Mouse (Mus musculus) forebrain, embryonic 12.5 days (tissue): ENCODE results near the gene Mttp. TPM values are rescaled to one million over a fixed set of nuclear protein-coding genes. Genes with fewer than 3 reads are reported as not detected.

Experiments
- ATAC-seq: fragments of 200-750 bp; cut with Nextera tagmentation; 2 replicates; pipeline ENCODE4 v1.8.0; 2017; ENCODE audit warnings: moderate TSS enrichment; ENCODE audit not compliant: low FRiP score
- H3K27ac ChIP-seq: fragments of 300-500 bp; sonication (generic); 2 replicates; pipeline ENCODE4 v1.5.1; 2016; ENCODE audit warnings: mild to moderate bottlenecking
- H3K27me3 ChIP-seq: fragments of 300-500 bp; sonication (generic); 2 replicates; pipeline ENCODE4 v1.6.1; 2016; ENCODE audit warnings: mild to moderate bottlenecking
- H3K36me3 ChIP-seq: fragments of 300-500 bp; sonication (generic); replicated peaks from 2 replicates; pipeline ENCODE4 v1.6.1; 2016; ENCODE audit warnings: mild to moderate bottlenecking
- H3K4me1 ChIP-seq: fragments of 300-500 bp; sonication (generic); 2 replicates; pipeline ENCODE4 v1.6.1; 2016
- H3K4me2 ChIP-seq: fragments of 300-500 bp; sonication (generic); 2 replicates; pipeline ENCODE4 v1.6.1; 2016; ENCODE audit warnings: mild to moderate bottlenecking, moderate library complexity
- H3K4me3 ChIP-seq: fragments of 300-500 bp; sonication (generic); replicated peaks from 2 replicates; pipeline ENCODE4 v1.5.1; 2016; ENCODE audit warnings: mild to moderate bottlenecking
- H3K9ac ChIP-seq: fragments of 300-500 bp; sonication (generic); 2 replicates; pipeline ENCODE4 v1.6.1; 2016; ENCODE audit warnings: mild to moderate bottlenecking
- H3K9me3 ChIP-seq: fragments of 300-500 bp; sonication (generic); 2 replicates; pipeline ENCODE4 v1.6.1; 2016
- WGBS: fragments of 180-500 bp; shearing (Covaris S2); methylation state at CpG from one replicate; pipeline ENCODE4 v1.1.7; 2016; 5-methylcytosine and 5-hydroxymethylcytosine counted together
- polyA plus RNA-seq: library from polyadenylated mRNA; unstranded; fragments of >200 nt; fragmentation: Nextera tagmentation; extraction: Ambion mirVana; gene quantifications from 2 replicates; pipeline ENCODE4 v1.2.1, GENCODE M21; 2016

Gene Mttp
- polyA plus RNA-seq, result 13.4 and 14.1 TPM in 2 replicates

GRCm38 (mm10) chr3:138144642-138145171, at the start of gene Mttp:
Gene Mttp, minus strand, starts transcription at chr3:138144968.
- Histone ChIP-seq H3K27me3 (no peaks in the 10 kb centered on the region), H3K4me2 (peak within 1 kb of the TSS; percentile 57), H3K9ac (peak within 1 kb of the TSS; percentile 50), H3K4me1 (peaks cover 4% of the 10 kb centered on the region; the same call in 1 of the 2 replicates), H3K27ac (peak within 1 kb of the TSS; percentile 99), H3K36me3 (peaks cover 7% of the 10 kb centered on the region), H3K9me3 (no peaks in the 10 kb centered on the region), H3K4me3 (peak within 1 kb of the TSS; percentile 67)
- peak; percentile 22; the same call in 1 of the 2 replicates for ATAC-seq
- WGBS, result 4% methylated on average over 8 of the region's 8 CpGs

GRCm38 (mm10) chr3:138193683-138194302, 49.0 kb upstream of the Mttp start, which contains the start of gene 4930579F01Rik:
Gene 4930579F01Rik, minus strand, starts transcription at chr3:138193825.
- no peaks in the 10 kb centered on the region for H3K36me3 ChIP-seq
- no peak within 1 kb of the TSS for H3K27ac ChIP-seq
- no peak within 1 kb of the TSS for H3K4me3 ChIP-seq
- H3K9me3 ChIP-seq, result no peaks in the 10 kb centered on the region
- H3K4me2 ChIP-seq, result no peak within 1 kb of the TSS
- H3K27me3 ChIP-seq, result no peaks in the 10 kb centered on the region
- no peak for ATAC-seq
- no peak within 1 kb of the TSS for H3K9ac ChIP-seq
- WGBS, result 79% methylated on average over 15 of the region's 15 CpGs
- peaks cover 3% of the 10 kb centered on the region for H3K4me1 ChIP-seq

GRCm38 (mm10) chr3:138192260-138192659, 47.5 kb upstream of the Mttp start:
- H3K27me3 ChIP-seq, result no peaks in the 10 kb centered on the region
- no peak overlapping the region for H3K9ac ChIP-seq
- ATAC-seq, result no peak
- H3K4me2 ChIP-seq, result no peak overlapping the region
- H3K4me3 ChIP-seq, result no peak overlapping the region
- 94% methylated on average over 7 of the region's 7 CpGs for WGBS
- no peaks in the 10 kb centered on the region for H3K9me3 ChIP-seq
- H3K27ac ChIP-seq, result no peak overlapping the region
- no peaks in the 10 kb centered on the region for H3K36me3 ChIP-seq
- H3K4me1 ChIP-seq, result no peaks in the 10 kb centered on the region

- 0 out of 2 replicates have a peak, but pooled peaks have one; percentile 45 for ATAC-seq
- H3K4me2 ChIP-seq, result no peak overlapping the region
- H3K27me3 ChIP-seq, result no peaks in the 10 kb centered on the region
- H3K27ac ChIP-seq, result no peak overlapping the region
- H3K9ac ChIP-seq, result no peak overlapping the region
- peaks cover 6% of the 10 kb centered on the region; the same call in 1 of the 2 replicates for H3K4me1 ChIP-seq
- no peaks in the 10 kb centered on the region for H3K36me3 ChIP-seq
- no peak overlapping the region for H3K4me3 ChIP-seq
- WGBS, result 92% methylated on average over 26 of the region's 26 CpGs
- H3K9me3 ChIP-seq, result no peaks in the 10 kb centered on the region
Observed at GRCm38 (mm10) chr3:138185995-138186930, 41.5 kb upstream of the Mttp start.

- no peaks in the 10 kb centered on the region for H3K9me3 ChIP-seq
- 82% methylated on average over 4 of the region's 4 CpGs for WGBS
- no peaks in the 10 kb centered on the region for H3K27me3 ChIP-seq
- no peak for ATAC-seq
- no peak overlapping the region for H3K9ac ChIP-seq
- H3K4me2 ChIP-seq, result no peak overlapping the region
- H3K27ac ChIP-seq, result no peak overlapping the region
- H3K36me3 ChIP-seq, result no peaks in the 10 kb centered on the region
- peaks cover 6% of the 10 kb centered on the region; the same call in 1 of the 2 replicates for H3K4me1 ChIP-seq
- H3K4me3 ChIP-seq, result no peak overlapping the region
Observed at GRCm38 (mm10) chr3:138185290-138185689, 40.5 kb upstream of the Mttp start.

GRCm38 (mm10) chr3:138183371-138183770, 38.6 kb upstream of the Mttp start:
- H3K4me2 ChIP-seq, result no peak overlapping the region
- H3K27ac ChIP-seq, result no peak overlapping the region
- no peaks in the 10 kb centered on the region for H3K27me3 ChIP-seq
- H3K9me3 ChIP-seq, result no peaks in the 10 kb centered on the region
- H3K36me3 ChIP-seq, result no peaks in the 10 kb centered on the region
- 92% methylated on average over 7 of the region's 7 CpGs for WGBS
- H3K4me3 ChIP-seq, result no peak overlapping the region
- no peak for ATAC-seq
- no peak overlapping the region for H3K9ac ChIP-seq
- H3K4me1 ChIP-seq, result peaks cover 6% of the 10 kb centered on the region; the same call in 1 of the 2 replicates

GRCm38 (mm10) chr3:138182019-138182418, 37.3 kb upstream of the Mttp start:
- 83% methylated on average over 2 of the region's 2 CpGs for whole genome bisulfite sequencing
- Histone ChIP-seq H3K27ac (no peak overlapping the region), H3K9me3 (no peaks in the 10 kb centered on the region), H3K36me3 (no peaks in the 10 kb centered on the region), H3K4me2 (no peak overlapping the region), H3K9ac (no peak overlapping the region), H3K27me3 (no peaks in the 10 kb centered on the region), H3K4me1 (peaks cover 6% of the 10 kb centered on the region; the same call in 1 of the 2 replicates), H3K4me3 (no peak overlapping the region)
- no peak for ATAC-seq

GRCm38 (mm10) chr3:138175551-138175950, 30.8 kb upstream of the Mttp start:
- H3K9me3 ChIP-seq, result no peaks in the 10 kb centered on the region
- H3K9ac ChIP-seq, result no peak overlapping the region
- no peaks in the 10 kb centered on the region for H3K27me3 ChIP-seq
- no peak overlapping the region for H3K4me2 ChIP-seq
- H3K27ac ChIP-seq, result no peak overlapping the region
- no peaks in the 10 kb centered on the region for H3K36me3 ChIP-seq
- ATAC-seq, result no peak
- 93% methylated on average over 6 of the region's 6 CpGs for WGBS
- no peaks in the 10 kb centered on the region for H3K4me1 ChIP-seq
- no peak overlapping the region for H3K4me3 ChIP-seq

- Histone ChIP-seq H3K27ac (no peak overlapping the region), H3K4me3 (no peak overlapping the region), H3K9me3 (no peaks in the 10 kb centered on the region), H3K36me3 (no peaks in the 10 kb centered on the region), H3K27me3 (no peaks in the 10 kb centered on the region), H3K4me1 (no peaks in the 10 kb centered on the region), H3K9ac (no peak overlapping the region), H3K4me2 (no peak overlapping the region)
- 74% methylated on average over 10 of the region's 10 CpGs for WGBS
- no peak for ATAC-seq
Observed at GRCm38 (mm10) chr3:138173291-138173690, 28.5 kb upstream of the Mttp start.

GRCm38 (mm10) chr3:138162553-138163183, 17.9 kb upstream of the Mttp start:
- Histone ChIP-seq H3K9ac (no peak overlapping the region), H3K4me1 (peaks cover 3% of the 10 kb centered on the region; the same call in 1 of the 2 replicates), H3K36me3 (no peaks in the 10 kb centered on the region), H3K27me3 (no peaks in the 10 kb centered on the region), H3K27ac (no peak overlapping the region), H3K9me3 (no peaks in the 10 kb centered on the region), H3K4me3 (no peak overlapping the region), H3K4me2 (no peak overlapping the region)
- peak; percentile 65; the same call in 1 of the 2 replicates for ATAC-seq
- 65% methylated on average over 4 of the region's 4 CpGs for WGBS

- Histone ChIP-seq H3K27ac (no peak overlapping the region), H3K27me3 (no peaks in the 10 kb centered on the region), H3K4me1 (peaks cover 3% of the 10 kb centered on the region; the same call in 1 of the 2 replicates), H3K9ac (no peak overlapping the region), H3K9me3 (no peaks in the 10 kb centered on the region), H3K4me2 (no peak overlapping the region), H3K36me3 (0 out of 2 replicates have a peak, but pooled peaks cover 3% of the 10 kb centered on the region), H3K4me3 (no peak overlapping the region)
- 92% methylated on average over 10 of the region's 10 CpGs for WGBS
- ATAC-seq, result no peak
Observed at GRCm38 (mm10) chr3:138161623-138162022, 16.9 kb upstream of the Mttp start.

GRCm38 (mm10) chr3:138156651-138157050, 11.9 kb upstream of the Mttp start:
- Histone ChIP-seq H3K9me3 (no peaks in the 10 kb centered on the region), H3K27me3 (no peaks in the 10 kb centered on the region), H3K9ac (no peak overlapping the region), H3K4me2 (no peak overlapping the region), H3K27ac (no peak overlapping the region), H3K36me3 (peaks cover 20% of the 10 kb centered on the region; the same call in 1 of the 2 replicates), H3K4me3 (no peak overlapping the region), H3K4me1 (no peaks in the 10 kb centered on the region)
- ATAC-seq, result no peak
- WGBS, result 74% methylated on average over 10 of the region's 10 CpGs
